Mouse (Mus musculus): ENCODE results near the gene Efcc1.
"Not testable (repeated sequence)": the region's sequence is repeated elsewhere in the genome, so short reads cannot be mapped to it uniquely, and the experiment has no call there.

DNA sequence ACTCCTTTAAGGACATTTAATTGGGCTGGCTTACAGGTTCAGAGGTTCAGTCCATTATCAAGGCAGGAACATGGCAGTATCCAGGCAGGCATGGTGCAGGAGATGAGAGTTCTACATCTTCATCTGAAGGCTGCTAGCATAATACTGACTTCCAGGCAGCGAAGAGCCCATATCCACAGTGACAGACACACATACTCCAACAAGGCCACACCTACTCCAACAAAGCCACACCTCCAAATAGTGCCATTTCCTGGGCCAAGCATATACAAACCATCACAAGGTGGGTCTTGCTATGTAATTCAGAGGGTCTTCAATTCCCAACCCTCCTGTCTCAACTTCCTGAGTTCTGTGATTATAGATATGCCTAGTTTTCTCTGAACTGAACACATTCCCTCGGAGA, 33.6 kb downstream of the Efcc1 start:
- TF ChIP-seq POLR2A (IDR thresholded peaks at IDR 0.05; ENCODE audit: borderline replicate concordance, control insufficient read depth, low read depth, low read length); CTCF (IDR thresholded peaks at IDR 0.05; ENCODE audit: control insufficient read depth, insufficient read depth, low read length): not testable (repeated sequence)

All from bone marrow, adult 2 months (tissue).